Mouse (Mus musculus) myocyte (in vitro differentiated cells): Measurements from ENCODE around the gene Mcm3ap. TPM values are rescaled to one million over a fixed set of nuclear protein-coding genes. Genes with fewer than 3 reads are reported as not detected.

ENCODE experiments used
- H3K27me3 ChIP-seq: one replicate; pipeline ENCODE4 v1.6.1; 2011; ENCODE audit not compliant: control insufficient read depth, insufficient read depth, insufficient read length
- H3K36me3 ChIP-seq: one replicate; pipeline ENCODE4 v1.6.1; 2011; ENCODE audit not compliant: control insufficient read depth, insufficient read depth
- H3K4me2 ChIP-seq: one replicate; pipeline ENCODE4 v1.6.1; 2011; ENCODE audit warnings: low read depth, control low read depth
- H3K4me3 ChIP-seq: one replicate; pipeline ENCODE4 v1.5.1; 2011; ENCODE audit warnings: mild to moderate bottlenecking, control low read depth, moderate library complexity
- H3K79me2 ChIP-seq: one replicate; pipeline ENCODE4 v1.6.1; 2011; ENCODE audit not compliant: control insufficient read depth, insufficient read depth
- H3ac ChIP-seq: one replicate; pipeline ENCODE4 v1.6.1; 2011; ENCODE audit not compliant: control insufficient read depth, insufficient read length
- CEBPB ChIP-seq: IDR thresholded peaks from 2 replicates; pipeline ENCODE4 v1.6.1; 2011; ENCODE audit warnings: mild to moderate bottlenecking, moderate library complexity; ENCODE audit not compliant: poor library complexity, insufficient read depth, severe bottlenecking
- E2F4 ChIP-seq: IDR thresholded peaks from one replicate; pipeline ENCODE4 v1.6.1; 2011; ENCODE audit warnings: mild to moderate bottlenecking, control low read depth, moderate library complexity; ENCODE audit not compliant: insufficient read depth
- MAX ChIP-seq: IDR thresholded peaks from one replicate; pipeline ENCODE4 v1.6.1; 2011; ENCODE audit warnings: low read depth, mild to moderate bottlenecking, control low read depth
- MYOD1 ChIP-seq, 3 experiments: IDR thresholded peaks; one replicate each; pipeline ENCODE4 v1.6.1; 2011; ENCODE audit warnings: control low read depth in 2 of 3, low read depth in 2 of 3, mild to moderate bottlenecking in 2 of 3, moderate library complexity in 1 of 3; ENCODE audit not compliant: insufficient read length in 2 of 3, control insufficient read depth in 1 of 3
- MYOG ChIP-seq, 3 experiments: IDR thresholded peaks; one replicate each; pipeline ENCODE4 v1.6.1; 2011; ENCODE audit warnings: control low read depth in 2 of 3, low read depth in 2 of 3, mild to moderate bottlenecking in 2 of 3; ENCODE audit not compliant: insufficient read length in 2 of 3, control insufficient read depth in 1 of 3, insufficient read depth in 1 of 3
- POLR2A ChIP-seq: IDR thresholded peaks from one replicate; pipeline ENCODE4 v1.6.1; 2011; ENCODE audit warnings: low read depth, mild to moderate bottlenecking, control low read depth, moderate library complexity; ENCODE audit not compliant: insufficient read length
- POLR2AphosphoS2 ChIP-seq: IDR thresholded peaks from one replicate; pipeline ENCODE4 v1.6.1; 2011; ENCODE audit warnings: low read depth, control low read depth; ENCODE audit not compliant: insufficient read length
- REST ChIP-seq: IDR thresholded peaks from one replicate; pipeline ENCODE4 v1.6.1; 2011; ENCODE audit warnings: mild to moderate bottlenecking, control low read depth, moderate library complexity; ENCODE audit not compliant: insufficient read depth, insufficient read length
- SRF ChIP-seq: IDR thresholded peaks from one replicate; pipeline ENCODE4 v1.6.1; 2011; ENCODE audit warnings: low read depth; ENCODE audit not compliant: control insufficient read depth, insufficient read length
- TCF12 ChIP-seq: IDR thresholded peaks from one replicate; pipeline ENCODE4 v1.6.1; 2011; ENCODE audit warnings: mild to moderate bottlenecking, control low read depth; ENCODE audit not compliant: poor library complexity, insufficient read depth, severe bottlenecking
- TCF3 ChIP-seq: IDR thresholded peaks from one replicate; pipeline ENCODE4 v1.6.1; 2011; ENCODE audit warnings: low read depth, control low read depth; ENCODE audit not compliant: insufficient read length
- USF1 ChIP-seq: IDR thresholded peaks from one replicate; pipeline ENCODE4 v1.6.1; 2011; ENCODE audit warnings: low read depth, mild to moderate bottlenecking, control low read depth, moderate library complexity
- polyA plus RNA-seq: library from polyadenylated mRNA; unstranded; fragments of >200 nt; fragmentation: generic; extraction: Trizol; gene quantifications from one replicate; pipeline ENCODE4 v1.2.1, GENCODE M21; 2012; ENCODE audit warnings: missing spikeins

The Mcm3ap gene
- polyA plus RNA-seq, 1 experiment, result 28.9 TPM

DNA sequence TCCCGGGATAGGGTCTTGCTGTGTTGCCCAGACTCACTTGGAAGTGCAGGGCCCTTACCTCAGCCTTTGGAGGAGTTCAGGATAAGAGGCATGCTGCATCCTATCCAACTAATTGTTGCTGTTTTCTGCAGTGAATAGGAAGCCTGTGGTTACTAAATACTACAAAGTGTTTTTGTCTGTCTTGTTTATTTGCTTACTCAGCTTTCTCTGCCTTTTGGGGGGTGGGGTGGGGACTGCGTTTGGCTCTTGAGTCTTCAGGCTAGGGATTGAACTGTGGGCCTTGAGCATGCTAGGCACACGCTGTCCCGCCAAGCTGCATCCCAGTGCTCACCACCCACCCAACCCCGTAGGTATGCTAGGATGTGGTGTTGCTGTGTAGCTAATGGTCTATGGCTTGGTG lies 5.0 kb downstream of the Mcm3ap start:
- peaks cover 26% of the 10 kb centered on the region for H3K36me3 ChIP-seq
- H3K4me2 ChIP-seq, result no peak overlapping the region
- TF ChIP-seq TCF12, result no peak
- TF ChIP-seq MYOG (IDR thresholded peaks at IDR 0.05; ENCODE audit: control insufficient read depth in 1 of 3, insufficient read depth in 1 of 3, insufficient read length in 2 of 3, low read depth in 2 of 3), result no peak
- no peak for TF ChIP-seq REST
- TF ChIP-seq CEBPB, result no peak
- no peak for TF ChIP-seq POLR2A
- TF ChIP-seq E2F4, result no peak
- TF ChIP-seq MAX, result no peak
- TF ChIP-seq POLR2AphosphoS2, result no peak
- TF ChIP-seq SRF, result no peak
- H3K79me2 ChIP-seq, result peaks cover 13% of the 10 kb centered on the region
- no peak overlapping the region for H3K4me3 ChIP-seq
- no peak overlapping the region for H3ac ChIP-seq
- no peaks in the 10 kb centered on the region for H3K27me3 ChIP-seq

DNA sequence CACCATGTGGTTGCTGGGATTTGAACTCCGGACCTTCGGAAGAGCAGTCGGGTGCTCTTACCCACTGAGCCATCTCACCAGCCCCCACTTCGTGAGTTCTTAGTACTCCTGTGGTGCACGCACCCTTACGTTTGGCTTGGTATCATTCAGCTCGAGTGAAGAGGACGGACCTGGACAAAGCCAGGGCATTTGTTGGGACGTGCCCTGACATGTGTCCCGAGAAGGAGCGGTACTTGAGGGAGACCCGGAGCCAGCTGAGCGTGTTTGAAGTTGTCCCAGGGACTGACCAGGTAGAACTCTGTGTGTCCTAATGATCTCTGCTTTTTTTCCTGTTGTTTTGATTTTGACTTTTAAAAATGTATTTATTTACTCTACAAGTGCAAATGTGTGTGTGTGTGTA lies 12.1 kb downstream of the Mcm3ap start:
- peaks cover 40% of the 10 kb centered on the region for H3K36me3 ChIP-seq
- no peak overlapping the region for H3ac ChIP-seq
- no peak overlapping the region for H3K4me3 ChIP-seq
- H3K79me2 ChIP-seq, result no peaks in the 10 kb centered on the region
- H3K27me3 ChIP-seq, result no peaks in the 10 kb centered on the region
- TF ChIP-seq POLR2A (no peak), REST (no peak), POLR2AphosphoS2 (no peak), MAX (no peak), CEBPB (no peak), MYOD1 (IDR thresholded peaks at IDR 0.05; ENCODE audit: control insufficient read depth in 1 of 3, insufficient read length in 2 of 3, low read depth in 2 of 3) (no peak), USF1 (no peak), SRF (no peak), MYOG (IDR thresholded peaks at IDR 0.05; ENCODE audit: control insufficient read depth in 1 of 3, insufficient read depth in 1 of 3, insufficient read length in 2 of 3, low read depth in 2 of 3) (no peak)
- no peak overlapping the region for H3K4me2 ChIP-seq

DNA sequence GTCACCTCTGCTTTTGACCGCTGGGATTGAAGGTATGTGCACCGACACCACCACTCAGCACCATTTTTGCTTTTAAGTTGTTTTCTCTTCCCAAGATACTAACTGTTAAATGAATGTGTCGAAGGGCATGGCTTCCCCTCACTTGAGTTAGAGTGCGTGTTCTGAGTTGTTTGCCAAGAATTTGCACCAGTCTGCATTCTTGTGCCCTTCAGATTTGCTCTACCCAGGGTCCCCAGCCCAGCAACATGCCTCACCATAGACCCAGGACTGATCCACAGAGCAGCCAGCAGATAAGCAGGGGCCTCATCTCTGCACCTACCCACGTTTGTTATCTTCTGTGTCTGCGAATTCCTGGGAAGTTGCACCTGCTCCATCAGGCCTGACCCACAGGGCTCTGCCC lies 12.8 kb downstream of the Mcm3ap start:
- Histone ChIP-seq H3ac (no peak overlapping the region), H3K4me3 (no peak overlapping the region), H3K36me3 (peaks cover 45% of the 10 kb centered on the region), H3K27me3 (no peaks in the 10 kb centered on the region), H3K79me2 (no peaks in the 10 kb centered on the region), H3K4me2 (no peak overlapping the region)
- TF ChIP-seq MYOG (IDR thresholded peaks at IDR 0.05; ENCODE audit: control insufficient read depth in 1 of 3, insufficient read depth in 1 of 3, insufficient read length in 2 of 3, low read depth in 2 of 3) (no peak), TCF12 (no peak), SRF (no peak), MAX (no peak), MYOD1 (IDR thresholded peaks at IDR 0.05; ENCODE audit: control insufficient read depth in 1 of 3, insufficient read length in 2 of 3, low read depth in 2 of 3) (no peak), TCF3 (no peak), POLR2A (no peak), REST (no peak), POLR2AphosphoS2 (no peak), CEBPB (no peak), USF1 (no peak), E2F4 (no peak)

DNA sequence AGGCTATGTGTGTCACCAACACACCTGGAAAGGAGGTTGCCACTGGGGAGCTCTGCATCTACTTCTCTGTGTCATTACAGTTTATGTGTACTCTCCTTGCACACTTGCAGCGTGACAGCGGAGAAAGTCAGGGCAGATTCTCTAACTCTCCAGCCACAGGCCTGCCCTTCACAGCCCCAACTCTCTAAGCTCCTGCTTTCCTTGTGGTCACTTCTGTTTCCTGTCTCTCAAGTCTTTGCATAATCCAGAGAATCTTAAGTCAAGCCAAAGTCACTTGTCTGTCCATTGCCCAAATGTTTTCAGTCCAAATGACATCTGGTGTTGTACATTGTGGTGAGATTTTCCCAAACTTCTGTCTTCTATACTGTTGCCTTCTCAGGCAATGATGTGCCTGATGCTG lies 17.6 kb downstream of the Mcm3ap start:
- TF ChIP-seq TCF12 (no peak), POLR2A (no peak), MYOG (IDR thresholded peaks at IDR 0.05; ENCODE audit: control insufficient read depth in 1 of 3, insufficient read depth in 1 of 3, insufficient read length in 2 of 3, low read depth in 2 of 3) (no peak), TCF3 (no peak), E2F4 (no peak), USF1 (no peak), POLR2AphosphoS2 (no peak), SRF (no peak)
- H3ac ChIP-seq, result no peak overlapping the region
- no peaks in the 10 kb centered on the region for H3K27me3 ChIP-seq

DNA sequence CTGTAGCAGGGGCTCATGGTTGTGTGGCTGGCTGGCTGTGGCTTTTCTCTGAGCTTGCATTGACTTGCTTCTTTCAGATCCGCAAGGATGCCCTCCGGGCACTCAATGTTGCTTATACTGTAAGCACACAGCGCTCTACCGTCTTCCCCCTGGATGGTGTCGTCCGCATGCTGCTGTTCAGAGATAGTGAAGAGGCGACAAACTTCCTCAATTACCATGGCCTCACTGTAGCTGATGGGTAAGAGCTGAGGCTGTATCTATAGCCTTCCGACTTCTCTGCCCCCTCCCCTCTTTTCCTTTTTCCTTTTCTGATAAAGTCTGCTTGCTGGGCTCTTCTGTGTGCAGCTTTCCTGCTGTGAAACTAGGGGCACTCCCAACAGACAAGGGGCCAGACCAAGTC lies 19.5 kb downstream of the Mcm3ap start:
- Histone ChIP-seq H3ac (no peak overlapping the region), H3K4me2 (no peak overlapping the region), H3K79me2 (no peaks in the 10 kb centered on the region), H3K27me3 (no peaks in the 10 kb centered on the region), H3K36me3 (peaks cover 21% of the 10 kb centered on the region), H3K4me3 (no peak overlapping the region)
- TF ChIP-seq SRF (no peak), POLR2AphosphoS2 (no peak), TCF12 (no peak)

More for the DNA sequence above, 17.6 kb downstream of the Mcm3ap start:
- Histone ChIP-seq H3K4me2 (no peak overlapping the region), H3K4me3 (no peak overlapping the region), H3K36me3 (peaks cover 27% of the 10 kb centered on the region), H3K79me2 (no peaks in the 10 kb centered on the region)
